Mouse (Mus musculus): ENCODE data around the gene Emilin2.

GRCm38 (mm10) chr17:71289572-71290176 lies 22.1 kb downstream of the Emilin2 start:
- TF ChIP-seq EP300 (optimal IDR thresholded peaks at IDR 0.05) (no peak), CTCF (IDR thresholded peaks at IDR 0.05; ENCODE audit: low read depth) (no peak)
